Mouse (Mus musculus) heart, embryonic 12.5 days (tissue): ENCODE measurements at regions not wholly inside any gene's neighbourhood (a gene's known extent, or its start where the extent isn't known, plus 50 kb on each side); places are given as distances from the start of the nearest gene placed in this dataset.
A peak's percentile ranks its signal among the peaks of the same experiment; 100 is the strongest.

Experiments used
- ATAC-seq: fragments of 200-750 bp; cut with Nextera tagmentation; 2 replicates; pipeline ENCODE4 v1.8.0; 2017; ENCODE audit warnings: moderate TSS enrichment, moderate library complexity; ENCODE audit not compliant: insufficient number of reproducible peaks, low FRiP score
- H3K27ac ChIP-seq: fragments of 300-500 bp; sonication (generic); 2 replicates; pipeline ENCODE4 v1.5.1; 2016; ENCODE audit warnings: mild to moderate bottlenecking, moderate library complexity; ENCODE audit not compliant: poor library complexity, severe bottlenecking
- H3K27me3 ChIP-seq: fragments of 300-500 bp; sonication (generic); replicated peaks from 2 replicates; pipeline ENCODE4 v1.6.1; 2016; ENCODE audit warnings: mild to moderate bottlenecking, moderate library complexity
- H3K36me3 ChIP-seq: fragments of 300-500 bp; sonication (generic); 2 replicates; pipeline ENCODE4 v1.6.1; 2016; ENCODE audit warnings: mild to moderate bottlenecking, moderate library complexity
- H3K4me1 ChIP-seq: fragments of 300-500 bp; sonication (generic); replicated peaks from 2 replicates; pipeline ENCODE4 v1.6.1; 2016; ENCODE audit warnings: mild to moderate bottlenecking
- H3K4me2 ChIP-seq: fragments of 300-500 bp; sonication (generic); 2 replicates; pipeline ENCODE4 v1.6.1; 2016; ENCODE audit warnings: mild to moderate bottlenecking, moderate library complexity
- H3K4me3 ChIP-seq: fragments of 300-500 bp; sonication (generic); 2 replicates; pipeline ENCODE4 v1.5.1; 2016; ENCODE audit warnings: mild to moderate bottlenecking
- H3K9ac ChIP-seq: fragments of 300-500 bp; sonication (generic); 2 replicates; pipeline ENCODE4 v1.6.1; 2016; ENCODE audit warnings: mild to moderate bottlenecking, moderate library complexity
- H3K9me3 ChIP-seq: fragments of 300-500 bp; sonication (generic); replicated peaks from 2 replicates; pipeline ENCODE4 v1.6.1; 2016; ENCODE audit warnings: mild to moderate bottlenecking, moderate library complexity
- WGBS: fragments of 180-500 bp; shearing (Covaris S2); methylation state at CpG from one replicate; pipeline ENCODE4 v1.1.7; 2016; 5-methylcytosine and 5-hydroxymethylcytosine counted together

GRCm38 (mm10) chrX:61119499-61119898 lies 65.9 kb downstream of the Cdr1 start:
- Histone ChIP-seq H3K4me2 (peak overlapping the region; percentile 39; the same call in 1 of the 2 replicates), H3K36me3 (no peaks in the 10 kb centered on the region), H3K9me3 (no peaks in the 10 kb centered on the region), H3K9ac (no peak overlapping the region), H3K27me3 (no peaks in the 10 kb centered on the region), H3K4me1 (no peaks in the 10 kb centered on the region), H3K4me3 (no peak overlapping the region), H3K27ac (no peak overlapping the region)
- no peak for ATAC-seq
- 23% methylated on average over 6 of the region's 6 CpGs for WGBS

- no peak overlapping the region for H3K4me3 ChIP-seq
- no peaks in the 10 kb centered on the region for H3K9me3 ChIP-seq
- H3K9ac ChIP-seq, result no peak overlapping the region
- no peaks in the 10 kb centered on the region for H3K36me3 ChIP-seq
- ATAC-seq, result no peak
- H3K27me3 ChIP-seq, result no peaks in the 10 kb centered on the region
- 87% methylated on average over 4 of the region's 4 CpGs for WGBS
- no peak overlapping the region for H3K4me2 ChIP-seq
- H3K4me1 ChIP-seq, result no peaks in the 10 kb centered on the region
- no peak overlapping the region for H3K27ac ChIP-seq
These were observed 68.0 kb downstream of the Cdr1 start for GRCm38 (mm10) chrX:61117368-61117767.

GRCm38 (mm10) chrX:61116010-61116447 lies 69.3 kb downstream of the Cdr1 start:
- no peaks in the 10 kb centered on the region for H3K4me1 ChIP-seq
- H3K9me3 ChIP-seq, result no peaks in the 10 kb centered on the region
- 0 out of 2 replicates have a peak overlapping the region, but pooled peaks have one; percentile 25 for H3K4me2 ChIP-seq
- WGBS, result 39% methylated on average over 10 of the region's 10 CpGs
- H3K4me3 ChIP-seq, result no peak overlapping the region
- no peak overlapping the region for H3K27ac ChIP-seq
- no peaks in the 10 kb centered on the region for H3K27me3 ChIP-seq
- H3K9ac ChIP-seq, result no peak overlapping the region
- ATAC-seq, result no peak
- no peaks in the 10 kb centered on the region for H3K36me3 ChIP-seq
